Mouse (Mus musculus): ENCODE data around the gene Nbl1. TPM values are rescaled to one million over a fixed set of nuclear protein-coding genes. Genes with fewer than 3 reads are reported as not detected.

The Nbl1 gene
- total and polyA plus RNA-seq, 3 experiments, result 21.9 to 29.1 (median 24.0) TPM

GRCm38 (mm10) chr4:139088982-139089671, 3.7 kb downstream of the Nbl1 start:
- TF ChIP-seq EP300 (IDR thresholded peaks at IDR 0.05; ENCODE audit: insufficient read depth, low read depth, low read length), result no peak
- TF ChIP-seq CTCF (IDR thresholded peaks at IDR 0.05), result no peak
- no peak for TF ChIP-seq POLR2A (IDR thresholded peaks at IDR 0.05; ENCODE audit: insufficient read depth, low read depth, low read length)
- H3K79me2 ChIP-seq (replicated peaks; ENCODE audit: control insufficient read depth, insufficient read depth, low read length), result no peaks in the 10 kb centered on the region
- H3K4me1 ChIP-seq (ENCODE audit: control insufficient read depth, insufficient read depth, low read length), result 0 out of 2 replicates have a peak, but pooled peaks cover 1% of the 10 kb centered on the region
- no peak for DNase-seq
- no peak overlapping the region for H3K9ac ChIP-seq (ENCODE audit: low read depth, low read length)
- peaks cover 1% of the 10 kb centered on the region; the same call in 1 of the 2 replicates for H3K27me3 ChIP-seq (ENCODE audit: control insufficient read depth, insufficient read depth, low read length)
- no peaks in the 10 kb centered on the region for H3K36me3 ChIP-seq (ENCODE audit: control insufficient read depth, insufficient read depth, low read length)
- 66% methylated on average over 9 of the region's 9 CpGs for WGBS
- no peak overlapping the region for H3K4me3 ChIP-seq
- H3K27ac ChIP-seq, result no peak overlapping the region
- intact Hi-C loops (cut with DNase I), result loop anchor here (5.0 kb wide), 1 partner anchor 143 kb away; no protein-coding TSS in a partner anchor

- WGBS, result 75% methylated on average over 4 of the region's 4 CpGs
- no peak for TF ChIP-seq CTCF (IDR thresholded peaks at IDR 0.05)
- TF ChIP-seq EP300 (IDR thresholded peaks at IDR 0.05; ENCODE audit: insufficient read depth, low read depth, low read length), result no peak
- TF ChIP-seq POLR2A (IDR thresholded peaks at IDR 0.05; ENCODE audit: insufficient read depth, low read depth, low read length), result no peak
- 0 out of 2 replicates have a peak, but pooled peaks cover 1% of the 10 kb centered on the region for H3K4me1 ChIP-seq (ENCODE audit: control insufficient read depth, insufficient read depth, low read length)
- no peak overlapping the region for H3K27ac ChIP-seq
- H3K79me2 ChIP-seq (replicated peaks; ENCODE audit: control insufficient read depth, insufficient read depth, low read length), result no peaks in the 10 kb centered on the region
- no peak for DNase-seq
- intact Hi-C loops (cut with DNase I), result loop anchor here (1.0 to 5.0 kb wide), 5 partner anchors 96 to 250 kb away; no protein-coding TSS in a partner anchor
- H3K36me3 ChIP-seq (ENCODE audit: control insufficient read depth, insufficient read depth, low read length), result no peaks in the 10 kb centered on the region
- no peak overlapping the region for H3K4me3 ChIP-seq
- H3K9ac ChIP-seq (ENCODE audit: low read depth, low read length), result no peak overlapping the region
- peaks cover under 1% of the 10 kb centered on the region; the same call in 1 of the 2 replicates for H3K27me3 ChIP-seq (ENCODE audit: control insufficient read depth, insufficient read depth, low read length)
Observed at GRCm38 (mm10) chr4:139086984-139087383, 5.8 kb downstream of the Nbl1 start.

GRCm38 (mm10) chr4:139086037-139086436, 6.8 kb downstream of the Nbl1 start:
- Histone ChIP-seq H3K9ac (ENCODE audit: low read depth, low read length) (no peak overlapping the region), H3K36me3 (ENCODE audit: control insufficient read depth, insufficient read depth, low read length) (no peaks in the 10 kb centered on the region), H3K4me3 (no peak overlapping the region), H3K4me1 (ENCODE audit: control insufficient read depth, insufficient read depth, low read length) (0 out of 2 replicates have a peak, but pooled peaks cover 1% of the 10 kb centered on the region), H3K79me2 (replicated peaks; ENCODE audit: control insufficient read depth, insufficient read depth, low read length) (no peaks in the 10 kb centered on the region), H3K27ac (no peak overlapping the region), H3K27me3 (ENCODE audit: control insufficient read depth, insufficient read depth, low read length) (no peaks in the 10 kb centered on the region)
- DNase-seq, result peak; percentile 77 to 84
- 9% methylated on average over 5 of the region's 5 CpGs for WGBS
- TF ChIP-seq EP300 (IDR thresholded peaks at IDR 0.05; ENCODE audit: insufficient read depth, low read depth, low read length) (no peak), CTCF (IDR thresholded peaks at IDR 0.05) (peak; percentile 96)
- intact Hi-C loops (cut with DNase I), result loop anchor here (1.0 to 5.0 kb wide), 5 partner anchors 97 to 251 kb away; no protein-coding TSS in a partner anchor

- peak in 1 of 2 experiments; percentile 38 for DNase-seq
- H3K4me1 ChIP-seq (ENCODE audit: control insufficient read depth, insufficient read depth, low read length), result peaks cover 1% of the 10 kb centered on the region; the same call in 1 of the 2 replicates
- no peaks in the 10 kb centered on the region for H3K79me2 ChIP-seq (replicated peaks; ENCODE audit: control insufficient read depth, insufficient read depth, low read length)
- H3K27ac ChIP-seq, result no peak overlapping the region
- TF ChIP-seq POLR2A (IDR thresholded peaks at IDR 0.05; ENCODE audit: insufficient read depth, low read depth, low read length) (no peak), CTCF (IDR thresholded peaks at IDR 0.05) (no peak), EP300 (IDR thresholded peaks at IDR 0.05; ENCODE audit: insufficient read depth, low read depth, low read length) (no peak)
- H3K27me3 ChIP-seq (ENCODE audit: control insufficient read depth, insufficient read depth, low read length), result no peaks in the 10 kb centered on the region
- H3K9ac ChIP-seq (ENCODE audit: low read depth, low read length), result no peak overlapping the region
- no peaks in the 10 kb centered on the region for H3K36me3 ChIP-seq (ENCODE audit: control insufficient read depth, insufficient read depth, low read length)
- no peak overlapping the region for H3K4me3 ChIP-seq
- intact Hi-C loops (cut with DNase I), result loop anchor here (5.0 kb wide), 1 partner anchor 147 kb away; no protein-coding TSS in a partner anchor
- WGBS, result 45% methylated on average over 11 of the region's 11 CpGs
Observed at GRCm38 (mm10) chr4:139085337-139085736, 7.5 kb downstream of the Nbl1 start.

GRCm38 (mm10) chr4:139082790-139083564, 9.8 kb downstream of the Nbl1 start:
- Histone ChIP-seq H3K4me1 (ENCODE audit: control insufficient read depth, insufficient read depth, low read length) (peaks cover under 1% of the 10 kb centered on the region; the same call in 1 of the 2 replicates), H3K27me3 (ENCODE audit: control insufficient read depth, insufficient read depth, low read length) (no peaks in the 10 kb centered on the region), H3K4me3 (no peak overlapping the region), H3K9ac (ENCODE audit: low read depth, low read length) (no peak overlapping the region), H3K27ac (no peak overlapping the region), H3K36me3 (ENCODE audit: control insufficient read depth, insufficient read depth, low read length) (no peaks in the 10 kb centered on the region), H3K79me2 (replicated peaks; ENCODE audit: control insufficient read depth, insufficient read depth, low read length) (no peaks in the 10 kb centered on the region)
- peak in 1 of 2 experiments; percentile 45 for DNase-seq
- intact Hi-C loops (cut with DNase I), result no loop called here
- no peak for TF ChIP-seq CTCF (IDR thresholded peaks at IDR 0.05)
- 44% methylated on average over 12 of the region's 12 CpGs for WGBS
